Mouse (Mus musculus) megakaryocyte-erythroid progenitor cell, adult 5-6 weeks (primary cell): Measurements from ENCODE around the gene Slc25a33. TPM values are rescaled to one million over a fixed set of nuclear protein-coding genes. Genes with fewer than 3 reads are reported as not detected.

Experiments used
- ATAC-seq: replicated peaks from 2 replicates; pipeline ENCODE4 v1.8.0; 2016; ENCODE audit warnings: mild to moderate bottlenecking, inconsistent platforms; ENCODE audit not compliant: severe bottlenecking, poor library complexity, low FRiP score, low TSS enrichment
- total RNA-seq, 2 experiments: library from RNA; stranded (forward) in 1 of 2; stranded (reverse) in 1 of 2; fragments of 200-1000, 215-1000 nt in 1 of 2; fragments of >200 nt in 1 of 2; fragmentation: Nextera tagmentation in 1 of 2; gene quantifications; 2 replicates each; pipeline ENCODE4 v1.2.3; 2014 to 2017

Gene Slc25a33
- total RNA-seq, 2 experiments from 2014 or later, result 8.1 to 16.3 TPM

DNA sequence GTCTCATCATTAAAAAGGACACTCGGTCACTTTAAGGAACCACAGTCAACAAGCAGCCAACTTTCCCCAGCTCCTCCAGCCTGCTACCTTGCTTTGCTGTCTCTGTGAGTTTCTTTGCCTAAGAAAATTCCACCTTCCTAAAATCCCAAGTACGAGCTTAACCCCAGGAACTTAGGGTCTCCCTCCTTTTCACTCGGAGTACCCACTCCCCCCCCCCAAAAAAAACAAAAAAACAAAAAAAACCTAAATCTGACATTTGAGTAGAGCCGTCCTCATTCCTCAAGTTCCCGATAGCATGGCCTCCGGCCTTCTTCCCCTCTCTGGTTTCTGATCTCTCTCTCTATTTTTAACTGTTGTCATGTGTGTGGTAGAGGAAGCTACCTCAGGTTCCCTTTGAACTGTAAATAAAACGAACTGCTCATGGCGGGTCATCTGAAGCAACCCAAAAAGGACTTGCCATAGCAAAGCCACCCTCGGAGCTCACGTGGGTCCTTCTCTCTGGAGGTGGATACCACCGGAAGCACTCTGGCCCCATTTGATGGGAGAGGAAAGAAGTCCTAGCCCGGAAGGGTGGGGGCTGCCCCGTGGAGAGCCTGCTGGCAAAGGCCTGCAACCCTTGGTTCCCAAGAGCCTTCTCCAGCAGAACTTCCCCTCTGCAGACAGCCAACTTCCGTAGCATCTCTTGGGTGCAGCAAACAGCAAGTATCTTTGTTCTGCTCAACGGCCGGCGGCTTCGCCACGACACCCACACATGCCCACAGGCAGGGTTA lies 71.7 kb downstream of the Slc25a33 start, which contains the start of gene Pik3cd:
Gene Pik3cd, minus strand, starts transcription at position 362 of the 770 bp plus-strand sequence.
- no peak for ATAC-seq

DNA sequence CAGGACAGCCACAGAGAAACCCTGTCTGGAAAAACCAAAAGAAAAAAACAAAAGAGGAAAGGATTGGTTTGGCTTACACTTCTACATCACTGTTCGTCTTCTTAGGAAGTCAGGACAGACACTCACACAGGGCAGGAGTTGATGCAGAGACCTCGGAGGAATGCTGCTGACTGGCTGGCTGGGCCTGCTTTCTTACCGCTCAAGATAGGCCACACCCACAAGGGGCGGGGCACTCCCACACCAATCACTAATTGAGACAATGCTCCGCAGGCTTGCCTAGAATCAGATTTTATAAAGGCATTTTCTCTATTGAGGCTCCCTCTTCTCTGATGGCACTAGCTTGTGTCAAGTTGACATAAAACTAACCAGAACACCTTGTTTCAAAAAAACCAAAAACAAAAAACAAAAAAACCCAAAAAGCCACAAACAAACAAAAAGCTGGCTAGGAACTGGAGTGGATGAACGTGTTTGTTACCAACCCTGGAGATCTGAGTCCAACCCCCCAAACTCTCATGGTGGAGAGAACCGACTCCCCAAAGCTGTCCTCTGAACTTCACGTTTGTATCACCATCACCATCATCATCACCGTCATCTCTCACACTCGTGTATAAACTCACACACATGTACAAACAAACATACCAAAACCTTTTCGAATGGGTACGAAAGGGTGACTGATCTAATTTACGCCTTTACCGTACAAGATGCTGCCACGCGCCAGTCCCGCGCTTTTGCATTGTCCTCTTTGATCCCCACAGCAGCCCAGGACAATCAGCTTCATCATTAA lies 72.5 kb downstream of the Slc25a33 start:
- peak; percentile 49 for ATAC-seq

DNA sequence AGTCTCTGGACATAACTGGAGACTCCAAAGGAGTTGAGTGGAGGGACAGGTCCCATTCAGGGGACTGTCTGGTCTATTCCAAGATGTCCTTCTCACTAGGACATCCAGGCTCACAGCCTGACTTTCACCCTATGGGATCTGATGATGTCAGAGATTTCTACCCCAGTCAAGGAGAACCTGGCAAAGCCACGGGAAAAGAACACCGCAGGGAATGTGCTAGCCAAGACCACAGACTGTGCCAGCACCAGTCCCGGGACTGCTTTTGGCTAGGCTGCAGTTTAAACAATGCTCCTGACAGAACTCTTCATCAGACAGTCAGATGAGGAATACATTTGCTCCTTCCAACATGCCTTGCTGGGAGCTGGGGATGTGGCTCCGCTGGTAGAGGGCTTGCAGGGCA lies 74.1 kb downstream of the Slc25a33 start:
- ATAC-seq, result no peak

DNA sequence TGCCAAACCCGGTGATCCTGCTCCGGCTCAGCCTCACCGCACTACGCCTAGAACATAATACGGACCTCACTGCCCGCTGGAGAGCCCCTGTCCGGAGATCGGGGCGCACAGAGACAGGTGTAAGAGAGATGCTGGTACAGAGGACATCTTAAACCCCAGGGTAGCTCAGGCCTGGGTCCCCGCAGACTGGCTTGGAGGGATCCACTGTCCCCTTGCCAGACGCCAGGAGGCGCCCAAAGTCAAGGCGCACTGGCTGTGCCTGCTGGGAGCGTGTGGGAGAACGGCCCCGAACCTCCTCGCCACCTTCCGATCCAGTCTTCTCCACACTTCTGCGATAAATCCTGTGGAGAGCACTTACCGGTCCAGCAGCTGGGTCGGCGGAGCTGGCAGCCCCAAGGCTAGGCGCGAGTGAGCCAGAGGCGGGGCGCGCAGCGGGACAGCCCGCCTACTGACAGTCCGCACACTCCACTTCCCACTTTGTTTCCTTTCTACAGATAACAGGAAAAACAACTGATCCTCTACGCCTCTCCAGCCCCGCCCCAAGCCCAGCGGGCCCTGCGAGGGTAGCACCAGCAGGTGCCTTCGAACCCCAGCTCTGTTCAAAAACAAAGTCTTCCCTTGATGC lies 75.8 kb downstream of the Slc25a33 start:
- ATAC-seq, result peak; percentile 73

DNA sequence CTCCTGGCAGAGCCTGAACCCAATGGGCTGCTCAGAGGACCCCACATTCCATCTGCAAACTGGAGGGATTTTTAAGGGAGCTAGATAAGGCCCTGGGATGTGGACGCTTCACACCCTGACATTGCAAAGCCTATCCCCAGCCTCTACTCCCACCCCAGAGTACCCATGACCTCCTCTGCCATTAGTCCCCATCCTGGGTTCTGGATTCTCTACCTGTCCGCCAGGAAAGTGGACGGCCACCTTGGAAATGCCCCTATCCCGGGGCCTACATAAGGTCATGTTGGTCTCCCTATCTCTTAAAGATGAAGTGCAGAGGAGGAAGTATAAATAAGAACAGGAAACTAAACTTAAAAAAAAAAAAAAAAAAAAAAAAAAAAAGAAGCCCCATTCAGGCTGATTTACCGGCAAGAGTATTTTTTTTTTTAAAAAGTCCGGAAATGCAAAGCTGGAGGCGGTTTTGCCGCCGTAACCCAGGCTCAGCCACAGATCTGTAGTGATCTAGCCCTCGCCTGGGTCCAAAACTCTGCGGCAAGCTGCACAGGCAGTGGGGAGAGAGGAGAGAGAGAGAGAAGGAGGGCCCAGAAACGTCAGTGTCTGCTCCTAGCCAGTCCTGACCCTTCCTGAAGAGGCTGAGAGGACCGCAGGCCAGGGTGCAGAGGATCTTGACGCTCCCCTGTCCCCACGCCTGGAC lies 76.4 kb downstream of the Slc25a33 start:
- ATAC-seq, result peak; percentile 48

DNA sequence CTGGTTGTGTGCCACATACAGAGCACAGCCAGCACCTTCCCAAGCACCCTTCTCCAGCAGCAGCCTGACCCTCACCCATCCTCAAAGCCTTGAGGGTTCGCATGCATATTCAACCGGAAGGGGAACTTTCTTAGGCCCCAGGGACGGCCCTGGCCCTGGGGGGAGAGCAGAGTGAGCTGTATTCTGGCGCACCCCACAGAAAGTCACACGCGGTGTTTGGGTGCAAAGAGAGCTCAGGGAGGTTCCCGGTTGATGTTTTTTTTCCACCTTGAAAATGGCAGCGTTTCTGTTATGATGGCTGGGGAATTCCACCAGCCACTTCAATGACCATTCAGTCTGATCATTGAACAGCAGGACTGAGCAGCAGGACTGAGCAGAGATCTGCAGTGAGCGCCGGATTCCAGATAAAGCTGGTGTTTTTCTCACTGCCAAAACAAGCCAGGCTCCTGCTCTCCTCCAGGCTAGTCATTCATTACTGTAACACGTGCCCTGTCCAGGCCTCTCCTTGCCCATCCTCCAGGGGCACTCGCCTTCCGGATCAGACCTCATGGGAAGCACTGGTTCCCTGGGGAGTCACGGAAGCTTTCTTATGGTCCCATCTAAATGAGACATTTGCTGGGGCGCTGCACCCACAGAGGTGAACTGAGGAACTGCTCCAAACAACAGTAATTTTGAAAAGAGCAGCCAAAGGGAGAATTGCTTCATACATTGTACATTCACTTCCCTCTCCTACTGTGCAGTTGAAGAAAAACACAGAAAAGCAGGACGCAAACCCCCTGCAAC lies 77.7 kb downstream of the Slc25a33 start:
- peak; percentile 42 for ATAC-seq

Other genes starting within 250 kb of the Slc25a33 start
- gene Clstn1, start 187.8 kb downstream of the Slc25a33 start, total RNA-seq (2014; fragmentation: Nextera tagmentation), result 30.8 and 31.2 TPM in 2 replicates
- 23.3 and 30.4 TPM in 2 replicates for gene Clstn1, start 187.8 kb downstream of the Slc25a33 start, total RNA-seq (2017)
- 29.6 and 39.7 TPM in 2 replicates for gene Pik3cd, start 71.7 kb downstream of the Slc25a33 start, total RNA-seq (2014; fragmentation: Nextera tagmentation)
- gene Pik3cd, start 71.7 kb downstream of the Slc25a33 start, total RNA-seq (2017), result 14.1 and 17.9 TPM in 2 replicates
- gene Tmem201, start 36.2 kb downstream of the Slc25a33 start, total RNA-seq (2014; fragmentation: Nextera tagmentation), result 22.9 and 24.1 TPM in 2 replicates
- 6.4 and 8.1 TPM in 2 replicates for gene Tmem201, start 36.2 kb downstream of the Slc25a33 start, total RNA-seq (2017)
- gene Spsb1, start 180.8 kb upstream of the Slc25a33 start, total RNA-seq (2014; fragmentation: Nextera tagmentation), result 0.35 TPM in 1 of 2 replicates, not detected in the other
- not detected in 2 replicates for gene Spsb1, start 180.8 kb upstream of the Slc25a33 start, total RNA-seq (2017)
- 12.9 and 16.8 TPM in 2 replicates for gene H6pd, start 234.7 kb upstream of the Slc25a33 start, total RNA-seq (2014; fragmentation: Nextera tagmentation)
- 9.8 and 11.9 TPM in 2 replicates for gene H6pd, start 234.7 kb upstream of the Slc25a33 start, total RNA-seq (2017)